Comparison of ENCODE assay signal across 8 mouse cellular contexts in the genomic region with DNA sequence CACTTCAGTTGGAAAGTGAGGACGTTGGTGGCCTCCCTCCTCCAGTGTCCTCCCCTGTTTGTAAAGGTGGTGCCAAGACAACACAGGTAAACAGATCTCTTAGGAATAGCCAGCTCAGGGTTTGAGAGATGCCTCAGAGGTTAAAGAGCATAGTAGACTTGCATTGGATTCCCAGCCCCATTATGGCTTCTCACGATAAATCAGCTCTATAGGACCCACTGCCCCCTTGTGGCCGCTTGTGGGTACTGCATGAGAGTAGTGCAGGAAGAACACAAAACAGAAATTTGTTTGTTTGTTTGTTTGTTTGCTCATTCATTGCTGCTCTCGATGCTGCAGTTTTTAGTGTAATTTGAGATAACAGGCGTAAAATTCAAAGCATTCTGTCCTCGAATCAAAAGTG.
DNase-seq lines count a peak whose midpoint lies in the region; ATAC-seq lines count a peak whose summit lies in the region.

No protein-coding gene starts in this region.

- H3K9me3 ChIP-seq in forebrain, embryonic 14.5 days (replicated peaks; ENCODE audit: control insufficient read depth, low read length), result no peaks in the 10 kb centered on the region
- no peaks in the 10 kb centered on the region for H3K9me3 ChIP-seq in forebrain, embryonic 13.5 days (replicated peaks)

- no peak overlapping the region for H3K4me2 ChIP-seq in forebrain, embryonic 14.5 days (ENCODE audit: low read length)
- no peak overlapping the region for H3K4me2 ChIP-seq in forebrain, embryonic 13.5 days

- no peaks in the 10 kb centered on the region for H3K36me3 ChIP-seq in forebrain, embryonic 14.5 days (ENCODE audit: control insufficient read depth, insufficient read depth, low read length)
- no peaks in the 10 kb centered on the region for H3K36me3 ChIP-seq in forebrain, embryonic 13.5 days (ENCODE audit: poor library complexity, severe bottlenecking)

- no peak overlapping the region for H3K9ac ChIP-seq in forebrain, embryonic 14.5 days (ENCODE audit: low read length)
- no peak overlapping the region for H3K9ac ChIP-seq in forebrain, embryonic 13.5 days

- intact Hi-C loops in heart, postnatal 36 days (cut with DNase I), result loop anchor here (1.0 to 5.0 kb wide), 2 partner anchors 209 to 441 kb away; no protein-coding TSS in a partner anchor

- H3K4me3 ChIP-seq in forebrain, embryonic 14.5 days (ENCODE audit: low read depth, low read length), result no peak overlapping the region
- no peak overlapping the region for H3K4me3 ChIP-seq in forebrain, embryonic 13.5 days

- no peaks in the 10 kb centered on the region for H3K4me1 ChIP-seq in forebrain, embryonic 14.5 days (ENCODE audit: control insufficient read depth, insufficient read depth, low read length)
- H3K4me1 ChIP-seq in forebrain, embryonic 13.5 days, result no peaks in the 10 kb centered on the region

- H3K27me3 ChIP-seq in forebrain, embryonic 14.5 days (replicated peaks; ENCODE audit: control insufficient read depth, insufficient read depth, low read length), result no peaks in the 10 kb centered on the region
- no peaks in the 10 kb centered on the region for H3K27me3 ChIP-seq in forebrain, embryonic 13.5 days

- WGBS in forebrain, embryonic 14.5 days, result 26% methylated on average over 6 of the region's 6 CpGs
- 21% methylated on average over 6 of the region's 6 CpGs for WGBS in forebrain, embryonic 13.5 days

- no peak overlapping the region for H3K27ac ChIP-seq in forebrain, embryonic 14.5 days (ENCODE audit: low read depth, low read length)
- no peak overlapping the region for H3K27ac ChIP-seq in forebrain, embryonic 13.5 days

- ATAC-seq in forebrain, embryonic 14.5 days, result no peak
- ATAC-seq in forebrain, embryonic 13.5 days, result no peak

- peak; percentile 66 for DNase-seq in forebrain, embryonic 14.5 days (ENCODE audit: low spot score)
- DNase-seq in ovary, postnatal 36 days (ENCODE audit: low spot score), result peak; percentile 45
- DNase-seq in ovary, adult 18-20 months (ENCODE audit: low spot score), result no peak
- DNase-seq in cerebellum, adult 8-10 months, result peak; percentile 67
- peak; percentile 58 to 72 for DNase-seq in heart, postnatal 36 days
- peak; percentile 53 for DNase-seq in lung, postnatal 10 days
- peak; percentile 14 to 49 for DNase-seq in spleen, postnatal 14 days (ENCODE audit: low spot score in 2 of 2)
